Comparison of ENCODE assay signal across 25 mouse cellular contexts in genomic region chr9:32489315-32489714, GRCm38 (mm10). TPM values are rescaled to one million over a fixed set of nuclear protein-coding genes. Genes with fewer than 3 reads are reported as not detected.
DNase-seq lines count a peak whose midpoint lies in the region; ATAC-seq and TF ChIP-seq lines count a peak whose summit lies in the region.
"Had no signal": no experiment of that assay in that cellular context is flagged by ENCODE, and none has a peak within 500 bp of the region (broad histone marks: within the 10 kb centered on the region; RNA-seq: fewer than 3 reads in every experiment).

No protein-coding gene starts in this region.

- TF ChIP-seq CTCF in CH12.LX (conservative IDR thresholded peaks at IDR 0.05 in 1 of 2, IDR thresholded peaks at IDR 0.05 in 1 of 2; ENCODE audit: low read depth in 2 of 2, low read length in 2 of 2): peak in 1 of 2 experiments; percentile 25; a peak in 2 of 4 replicates
- no peak for TF ChIP-seq CTCF in brain, embryonic 14.5 days (IDR thresholded peaks at IDR 0.05; ENCODE audit: borderline replicate concordance, extremely low read depth, insufficient read depth, insufficient read length)

- no peak overlapping the region for H3K9ac ChIP-seq in midbrain, embryonic 14.5 days (replicated peaks; ENCODE audit: low read length)
- no peak overlapping the region for H3K9ac ChIP-seq in CH12.LX (ENCODE audit: insufficient read depth, low read depth)
- H3K9ac ChIP-seq: embryonic facial prominence, embryonic 15.5 days; heart, embryonic 12.5 days; hindbrain, embryonic 12.5 days; intestine, embryonic 15.5 days; liver, embryonic 12.5 days had no signal

- H3K4me2 ChIP-seq in midbrain, embryonic 14.5 days (ENCODE audit: low read length): no peak overlapping the region
- H3K4me2 ChIP-seq in CH12.LX (ENCODE audit: insufficient read depth, low read depth, poor library complexity, severe bottlenecking): no peak overlapping the region
- H3K4me2 ChIP-seq: embryonic facial prominence, embryonic 15.5 days; heart, embryonic 12.5 days; hindbrain, embryonic 12.5 days; intestine, embryonic 15.5 days; liver, embryonic 12.5 days had no signal

- TF ChIP-seq POLR2A in CH12.LX (IDR thresholded peaks at IDR 0.05; ENCODE audit: low read depth, low read length): no peak
- TF ChIP-seq POLR2A in brain, embryonic 14.5 days (IDR thresholded peaks at IDR 0.05; ENCODE audit: borderline replicate concordance, extremely low read depth, insufficient read depth, insufficient read length, poor library complexity, severe bottlenecking): no peak

- DNase-seq in midbrain, embryonic 14.5 days: peak; percentile 59
- no peak for DNase-seq in midbrain, embryonic 10.5 days (ENCODE audit: low spot score)
- no peak for DNase-seq in CH12.LX (ENCODE audit: extremely low read depth)
- DNase-seq in brain, embryonic 14.5 days (ENCODE audit: low read depth): peak; percentile 57
- no peak for DNase-seq in limb, embryonic 10.5 days (ENCODE audit: low spot score)
- DNase-seq in lung, postnatal 25 days (ENCODE audit: low spot score): no peak
- DNase-seq in urinary bladder, postnatal 10 days (ENCODE audit: low spot score): no peak
- DNase-seq: adrenal gland, postnatal 36 days; B cell, adult 2 months; cerebellum, adult 11-12 months; cerebellum, postnatal 25 days; gastrocnemius, postnatal 25 days; heart, adult 18-20 months; heart, postnatal 10 days; kidney, adult 8-10 months; kidney, postnatal 10 days; lung, adult 18-20 months; lung, postnatal 10 days had no signal

- no peaks in the 10 kb centered on the region for H3K27me3 ChIP-seq in midbrain, embryonic 14.5 days (ENCODE audit: control insufficient read depth, insufficient read depth, low read length)
- no peaks in the 10 kb centered on the region for H3K27me3 ChIP-seq in midbrain, embryonic 10.5 days (ENCODE audit: low read depth, poor library complexity, severe bottlenecking)
- no peaks in the 10 kb centered on the region for H3K27me3 ChIP-seq in CH12.LX (replicated peaks)
- H3K27me3 ChIP-seq in limb, embryonic 10.5 days (ENCODE audit: low read depth, poor library complexity, severe bottlenecking): no peaks in the 10 kb centered on the region
- H3K27me3 ChIP-seq: embryonic facial prominence, embryonic 15.5 days; heart, embryonic 12.5 days; hindbrain, embryonic 12.5 days; intestine, embryonic 15.5 days; liver, embryonic 12.5 days; megakaryocyte, embryonic 14.5 days had no signal

- dilution Hi-C loops in CH12.LX (cut with MboI; ENCODE audit: extremely low pct_ligation_motif_present, extremely low pct_unique_long_range_greater_than_20kb, low sequenced_read_pairs): no loop called here

- 0 out of 2 replicates have a peak, but pooled peaks cover 2% of the 10 kb centered on the region for H3K4me1 ChIP-seq in midbrain, embryonic 14.5 days (ENCODE audit: control insufficient read depth, insufficient read depth, low read length)
- H3K4me1 ChIP-seq in midbrain, embryonic 10.5 days: no peaks in the 10 kb centered on the region
- H3K4me1 ChIP-seq in CH12.LX (ENCODE audit: control insufficient read depth in 1 of 2, insufficient read depth in 2 of 2): peaks cover 41 to 89% of the 10 kb centered on the region in 2 experiments
- H3K4me1 ChIP-seq in limb, embryonic 10.5 days: peaks cover 51% of the 10 kb centered on the region
- H3K4me1 ChIP-seq: embryonic facial prominence, embryonic 15.5 days; intestine, embryonic 15.5 days had no signal

- 62% methylated on average over 4 of the region's 4 CpGs for whole genome bisulfite sequencing in midbrain, embryonic 14.5 days
- 71% methylated on average over 4 of the region's 4 CpGs for WGBS in midbrain, embryonic 10.5 days
- 71% methylated on average over 4 of the region's 4 CpGs for WGBS in limb, embryonic 10.5 days

- no peak for ATAC-seq in midbrain, embryonic 14.5 days (ENCODE audit: low FRiP score, low TSS enrichment)
- ATAC-seq: intestine, embryonic 15.5 days; liver, embryonic 12.5 days; midbrain, embryonic 16.5 days had no signal

- H3K4me3 ChIP-seq in midbrain, embryonic 14.5 days (replicated peaks; ENCODE audit: low read depth, low read length): no peak overlapping the region
- H3K4me3 ChIP-seq in midbrain, embryonic 10.5 days: no peak overlapping the region
- H3K4me3 ChIP-seq in CH12.LX (replicated peaks in 1 of 3; ENCODE audit: low read depth in 2 of 3, low read length in 2 of 3, poor library complexity in 1 of 3): no peak overlapping the region
- H3K4me3 ChIP-seq in limb, embryonic 10.5 days: no peak overlapping the region
- H3K4me3 ChIP-seq: embryonic facial prominence, embryonic 15.5 days; heart, embryonic 12.5 days; hindbrain, embryonic 12.5 days; intestine, embryonic 15.5 days; liver, embryonic 12.5 days had no signal

- H3K79me2 ChIP-seq in CH12.LX (replicated peaks; ENCODE audit: control insufficient read depth, extremely low read depth, insufficient read depth, poor library complexity, severe bottlenecking): peaks cover 34% of the 10 kb centered on the region

- no peak for TF ChIP-seq EP300 in CH12.LX (IDR thresholded peaks at IDR 0.05; ENCODE audit: low read length)

- in situ Hi-C loops in CH12.LX (cut with MboI; ENCODE audit: low pct_ligation_motif_present, low pct_unique_long_range_greater_than_20kb, low sequenced_read_pairs): loop anchor here (5.0 kb wide), 1 partner anchor 48 kb away; no protein-coding TSS in a partner anchor

- no peaks in the 10 kb centered on the region for H3K36me3 ChIP-seq in midbrain, embryonic 14.5 days (ENCODE audit: control insufficient read depth, insufficient read depth, low read length)
- H3K36me3 ChIP-seq in midbrain, embryonic 10.5 days: no peaks in the 10 kb centered on the region
- H3K36me3 ChIP-seq in CH12.LX (replicated peaks in 1 of 2; ENCODE audit: control insufficient read depth in 1 of 2, insufficient read depth in 1 of 2, low read length in 1 of 2): peaks cover 0 to 44% of the 10 kb centered on the region in 2 experiments
- peaks cover 50% of the 10 kb centered on the region for H3K36me3 ChIP-seq in limb, embryonic 10.5 days
- H3K36me3 ChIP-seq: embryonic facial prominence, embryonic 15.5 days; heart, embryonic 12.5 days; hindbrain, embryonic 12.5 days; intestine, embryonic 15.5 days; liver, embryonic 12.5 days had no signal

- no peaks in the 10 kb centered on the region for H3K9me3 ChIP-seq in midbrain, embryonic 14.5 days (ENCODE audit: control insufficient read depth, low read length)
- H3K9me3 ChIP-seq in midbrain, embryonic 10.5 days (replicated peaks): no peaks in the 10 kb centered on the region
- H3K9me3 ChIP-seq in CH12.LX (replicated peaks; ENCODE audit: low read length): no peaks in the 10 kb centered on the region
- H3K9me3 ChIP-seq in limb, embryonic 10.5 days (replicated peaks): no peaks in the 10 kb centered on the region
- H3K9me3 ChIP-seq: embryonic facial prominence, embryonic 15.5 days; heart, embryonic 12.5 days; hindbrain, embryonic 12.5 days; intestine, embryonic 15.5 days; liver, embryonic 12.5 days; megakaryocyte, embryonic 14.5 days had no signal

- no peak overlapping the region for H3K27ac ChIP-seq in midbrain, embryonic 14.5 days (replicated peaks; ENCODE audit: low read depth, low read length)
- H3K27ac ChIP-seq in midbrain, embryonic 10.5 days (replicated peaks): no peak overlapping the region
- no peak overlapping the region for H3K27ac ChIP-seq in CH12.LX (ENCODE audit: insufficient read depth, low read depth)
- H3K27ac ChIP-seq in limb, embryonic 10.5 days: 0 out of 2 replicates have a peak overlapping the region, but pooled peaks have one; percentile 56
- H3K27ac ChIP-seq: embryonic facial prominence, embryonic 15.5 days; hindbrain, embryonic 12.5 days; intestine, embryonic 15.5 days; liver, embryonic 12.5 days had no signal

- peak; percentile 19 for TF ChIP-seq RAD21 in CH12.LX (IDR thresholded peaks at IDR 0.05; ENCODE audit: low read depth, low read length)

TF ChIP-seq in CH12.LX, 34 proteins besides CTCF, POLR2A, EP300 and RAD21:
- TF ChIP-seq NELFE (IDR thresholded peaks at IDR 0.05; ENCODE audit: low read depth, low read length) (no peak), RCOR1 (conservative IDR thresholded peaks at IDR 0.05; ENCODE audit: low read depth, low read length) (no peak), SIN3A (IDR thresholded peaks at IDR 0.05; ENCODE audit: low read length) (no peak), NRF1 (IDR thresholded peaks at IDR 0.05; ENCODE audit: low read depth, low read length) (no peak), ZNF384 (IDR thresholded peaks at IDR 0.05; ENCODE audit: low read depth, low read length) (peak; percentile 85), SMC3 (IDR thresholded peaks at IDR 0.05; ENCODE audit: low read depth, low read length) (peak; percentile 17; the same call in 1 of the 2 replicates), MYC (IDR thresholded peaks at IDR 0.05; ENCODE audit: low read depth, low read length) (no peak), PAX5 (IDR thresholded peaks at IDR 0.05; ENCODE audit: low read length) (no peak), USF1 (IDR thresholded peaks at IDR 0.05; ENCODE audit: low read depth, low read length) (no peak), KAT2A (IDR thresholded peaks at IDR 0.05; ENCODE audit: insufficient replicate concordance, low read length) (no peak), BHLHE40 (IDR thresholded peaks at IDR 0.05; ENCODE audit: low read depth, low read length) (no peak)

RNA-seq across cellular contexts. Expression of gene Fli1, which starts 53.3 kb away (rescaled TPM):
- polyA plus RNA-seq in midbrain, embryonic 14.5 days (2014; fragmentation: Nextera tagmentation; extraction: Ambion mirVana): 4.0 and 7.9 TPM in 2 replicates
- polyA plus RNA-seq in midbrain, embryonic 10.5 days (2016; fragmentation: Nextera tagmentation; extraction: Ambion mirVana): 13.9 and 17.6 TPM in 2 replicates
- total RNA-seq in CH12.LX (2012; rRNA removed): 20.8 and 23.3 TPM in 2 replicates
- 29.3 TPM in 2 replicates for total RNA-seq in CH12.LX (2014; rRNA removed)
- polyA plus RNA-seq in CH12.LX (2012; ENCODE audit: insufficient read length, low read depth): 20.3 and 20.6 TPM in 2 replicates
- polyA plus RNA-seq in brain, embryonic 14.5 days (2012; rRNA removed): 2.5 and 5.3 TPM in 2 replicates
- polyA plus RNA-seq in limb, embryonic 10.5 days (2016; fragmentation: Nextera tagmentation; extraction: Ambion mirVana): 50.6 and 71.2 TPM in 2 replicates

Comparison
In these comparisons a context has a peak if more than half of its experiments do, and no peak if none do; other contexts are left out.
1. DNase-seq: peak in midbrain, embryonic 14.5 days (single experiment) and brain, embryonic 14.5 days (single experiment); none in midbrain, embryonic 10.5 days (single experiment), CH12.LX (single experiment), limb, embryonic 10.5 days (single experiment), lung, postnatal 25 days (single experiment) and urinary bladder, postnatal 10 days (single experiment).